Mouse (Mus musculus) stomach, embryonic 15.5 days (tissue): Measurements from ENCODE around the gene Gm7102. TPM values are rescaled to one million over a fixed set of nuclear protein-coding genes. Genes with fewer than 3 reads are reported as not detected.
"Not testable (repeated sequence)": the region's sequence is repeated elsewhere in the genome, so short reads cannot be mapped to it uniquely, and the experiment has no call there.

Experiments used
- ATAC-seq: fragments of 200-750 bp; cut with Nextera tagmentation; 2 replicates; pipeline ENCODE4 v1.8.0; 2017; ENCODE audit warnings: low read depth, moderate number of reproducible peaks, moderate TSS enrichment; ENCODE audit not compliant: insufficient read depth, low FRiP score
- H3K27ac ChIP-seq: fragments of 300-500 bp; sonication (generic); 2 replicates; pipeline ENCODE4 v1.5.1; 2015; ENCODE audit warnings: mild to moderate bottlenecking, inconsistent platforms
- H3K27me3 ChIP-seq: fragments of 300-500 bp; sonication (generic); replicated peaks from 2 replicates; pipeline ENCODE4 v1.6.1; 2015; ENCODE audit warnings: inconsistent platforms
- H3K36me3 ChIP-seq: fragments of 300-500 bp; sonication (generic); 2 replicates; pipeline ENCODE4 v1.6.1; 2015; ENCODE audit warnings: inconsistent platforms
- H3K4me1 ChIP-seq: fragments of 300-500 bp; sonication (generic); 2 replicates; pipeline ENCODE4 v1.6.1; 2015; ENCODE audit warnings: inconsistent platforms
- H3K4me2 ChIP-seq: fragments of 300-500 bp; sonication (generic); 2 replicates; pipeline ENCODE4 v1.6.1; 2015; ENCODE audit warnings: mild to moderate bottlenecking, inconsistent platforms
- H3K4me3 ChIP-seq: fragments of 300-500 bp; sonication (generic); replicated peaks from 2 replicates; pipeline ENCODE4 v1.5.1; 2015; ENCODE audit warnings: inconsistent platforms
- H3K9ac ChIP-seq: fragments of 300-500 bp; sonication (generic); 2 replicates; pipeline ENCODE4 v1.6.1; 2015; ENCODE audit warnings: inconsistent platforms
- H3K9me3 ChIP-seq: fragments of 300-500 bp; sonication (generic); 2 replicates; pipeline ENCODE4 v1.6.1; 2016; ENCODE audit warnings: inconsistent platforms
- WGBS: fragments of 180-500 bp; shearing (Covaris S2); methylation state at CpG from one replicate; pipeline ENCODE4 v1.1.7; 2015; 5-methylcytosine and 5-hydroxymethylcytosine counted together
- polyA plus RNA-seq: library from polyadenylated mRNA; unstranded; fragments of >200 nt; fragmentation: Nextera tagmentation; extraction: Ambion mirVana; gene quantifications from 2 replicates; pipeline ENCODE4 v1.2.1, GENCODE M21; 2015

Gene Gm7102
- 0.21 and 0.37 TPM in 2 replicates for polyA plus RNA-seq

DNA sequence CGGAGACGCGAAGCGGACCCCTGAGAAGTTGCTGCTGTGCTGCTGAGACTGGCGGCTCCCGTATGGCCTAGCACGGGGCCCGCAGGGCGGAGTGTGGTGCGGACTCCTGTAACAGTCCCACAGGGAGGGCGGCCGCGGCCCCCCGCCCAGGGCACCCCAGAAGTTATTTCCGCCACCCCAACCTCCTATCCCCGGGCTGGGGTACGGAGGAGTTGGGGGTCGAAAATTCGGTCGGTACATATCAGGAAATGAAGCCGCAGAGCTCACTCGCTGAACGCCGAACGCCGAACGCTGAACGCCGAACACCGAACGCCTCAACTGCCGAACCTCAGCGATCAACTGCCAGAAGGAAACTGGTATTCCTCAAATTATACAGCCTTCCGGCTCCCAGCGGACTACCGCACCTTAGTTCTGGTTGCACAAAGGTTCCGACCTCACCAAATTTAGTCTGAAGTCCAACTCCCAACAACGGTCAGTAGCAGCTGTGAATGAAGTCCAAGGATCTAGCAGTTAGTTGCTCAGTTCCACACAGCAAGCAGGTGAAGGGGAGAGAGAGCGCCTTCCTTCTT is at the start of gene Gm7102:
Gene Gm7102 (minus strand): TSS at position 554 of the 569 bp plus-strand sequence.
- Histone ChIP-seq H3K4me1 (no peaks in the 10 kb centered on the region), H3K9ac (no peak within 1 kb of the TSS), H3K4me3 (peak within 1 kb of the TSS; percentile 37), H3K27me3 (no peaks in the 10 kb centered on the region), H3K4me2 (peak within 1 kb of the TSS; percentile 54), H3K36me3 (no peaks in the 10 kb centered on the region), H3K27ac (no peak within 1 kb of the TSS), H3K9me3 (no peaks in the 10 kb centered on the region)
- ATAC-seq: no peak
- WGBS: 25% methylated on average over 39 of the region's 39 CpGs

DNA sequence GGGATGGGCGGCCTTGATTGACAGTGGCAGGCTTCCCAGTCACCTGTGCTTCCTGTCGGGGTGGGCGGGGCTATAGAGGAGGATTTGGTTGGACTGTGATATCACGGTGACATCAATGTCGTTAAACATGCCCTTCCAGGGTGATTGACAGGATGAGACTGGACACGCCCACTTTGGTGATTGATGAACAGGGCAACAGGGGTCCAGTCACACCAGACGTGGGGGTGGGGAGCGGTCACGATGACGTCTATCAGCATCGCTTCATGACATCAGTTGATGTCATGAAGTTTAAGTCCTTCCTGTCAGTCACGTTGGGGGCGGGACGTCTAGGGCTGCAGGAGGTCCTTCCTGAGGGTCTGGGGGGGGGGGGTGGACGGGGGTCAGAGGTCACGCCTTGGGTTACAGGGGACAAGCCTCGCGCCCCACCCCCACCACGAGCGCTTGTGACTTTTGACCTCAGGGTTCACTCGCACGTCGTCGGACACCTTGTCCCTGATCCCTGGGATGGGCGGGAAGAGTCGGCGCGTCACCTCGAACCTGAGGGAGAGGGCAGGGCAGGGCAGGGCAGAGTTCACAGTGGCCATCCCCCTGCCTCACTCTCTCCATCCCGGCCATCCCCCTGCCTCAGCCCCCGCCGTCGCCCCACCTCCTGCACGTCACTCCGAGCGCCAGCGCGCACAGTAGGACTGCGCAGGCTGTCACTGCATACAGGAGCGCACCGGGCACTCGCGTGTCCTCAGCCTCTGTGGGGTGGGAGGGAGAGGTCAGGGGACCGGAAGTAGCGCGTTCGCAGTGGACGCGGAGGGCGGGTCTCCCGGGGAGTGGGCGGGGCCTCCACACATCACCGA is 48.8 kb upstream of the Gm7102 start:
- Histone ChIP-seq H3K27ac (no peak overlapping the region), H3K9ac (no peak overlapping the region)
- WGBS: 33% methylated on average over 53 of the region's 53 CpGs

DNA sequence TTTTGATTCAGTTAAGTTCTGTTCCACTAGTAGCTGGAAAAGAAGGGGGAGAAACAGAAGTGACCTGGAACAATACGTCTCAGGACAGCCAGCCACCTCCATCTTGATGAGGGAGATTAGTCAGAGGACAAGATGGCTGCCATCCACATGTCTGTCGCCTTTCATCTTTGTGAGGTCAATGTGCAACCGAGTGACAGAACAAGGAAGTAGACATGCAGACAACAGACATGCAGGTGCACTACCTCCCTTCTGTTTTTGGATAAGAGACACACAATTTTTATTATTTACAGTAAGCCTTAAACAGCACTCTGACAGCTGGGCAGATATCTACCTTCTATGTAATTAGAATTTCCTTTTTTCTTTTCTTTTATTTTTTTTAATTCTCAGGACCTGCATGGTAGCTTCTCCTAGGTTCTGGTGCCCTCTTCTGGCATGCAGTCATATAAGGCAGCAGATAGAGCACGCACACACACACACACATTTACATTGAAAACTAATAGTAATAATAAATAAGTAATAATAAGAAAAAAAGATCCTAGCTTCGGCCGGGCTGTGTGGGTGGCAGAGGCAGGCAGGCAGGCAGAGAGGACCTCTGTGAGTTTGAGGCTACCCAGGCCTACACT is 47.7 kb upstream of the Gm7102 start:
- no peaks in the 10 kb centered on the region for H3K27me3 ChIP-seq
- no peak overlapping the region for H3K4me3 ChIP-seq
- H3K4me2 ChIP-seq: no peak overlapping the region
- H3K36me3 ChIP-seq: no peaks in the 10 kb centered on the region
- WGBS: 85% methylated on average over 6 of the region's 6 CpGs
- no peaks in the 10 kb centered on the region for H3K9me3 ChIP-seq
- H3K4me1 ChIP-seq: no peaks in the 10 kb centered on the region
- no peak overlapping the region for H3K27ac ChIP-seq
- H3K9ac ChIP-seq: no peak overlapping the region
- ATAC-seq: no peak

More for the DNA sequence above, 48.8 kb upstream of the Gm7102 start:
- H3K9me3 ChIP-seq: no peaks in the 10 kb centered on the region
- H3K4me3 ChIP-seq: peak overlapping the region; percentile 61
- H3K4me1 ChIP-seq: no peaks in the 10 kb centered on the region
- no peaks in the 10 kb centered on the region for H3K36me3 ChIP-seq
- H3K27me3 ChIP-seq: no peaks in the 10 kb centered on the region
- no peak; the same call in 1 of the 2 replicates for ATAC-seq
- peak overlapping the region; percentile 73 for H3K4me2 ChIP-seq

DNA sequence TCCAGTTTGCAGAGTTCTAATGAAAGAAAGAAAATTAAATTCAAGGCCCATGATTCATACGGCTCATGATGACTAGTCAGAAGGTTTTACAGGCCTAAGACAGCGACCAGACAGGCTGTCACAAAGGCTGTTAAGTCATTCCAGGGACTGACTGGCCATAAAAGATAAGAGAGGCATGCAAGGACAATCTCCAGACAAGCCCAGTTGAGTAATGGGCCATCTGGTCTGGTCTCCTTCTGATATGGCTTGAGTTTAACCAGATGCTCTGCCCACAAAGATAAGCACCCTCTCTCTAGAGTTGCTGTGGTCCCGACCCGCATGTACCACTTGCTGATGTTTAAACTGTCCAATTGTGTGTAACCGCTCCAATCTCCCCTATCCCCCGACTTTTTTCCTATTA is 31.4 kb upstream of the Gm7102 start:
- H3K36me3 ChIP-seq, H3K27me3 ChIP-seq, H3K4me1 ChIP-seq, H3K9me3 ChIP-seq, H3K4me3 ChIP-seq, H3K4me2 ChIP-seq, H3K27ac ChIP-seq, ATAC-seq, H3K9ac ChIP-seq: not testable (repeated sequence)
- WGBS: 70% methylated on average over 6 of the region's 6 CpGs

DNA sequence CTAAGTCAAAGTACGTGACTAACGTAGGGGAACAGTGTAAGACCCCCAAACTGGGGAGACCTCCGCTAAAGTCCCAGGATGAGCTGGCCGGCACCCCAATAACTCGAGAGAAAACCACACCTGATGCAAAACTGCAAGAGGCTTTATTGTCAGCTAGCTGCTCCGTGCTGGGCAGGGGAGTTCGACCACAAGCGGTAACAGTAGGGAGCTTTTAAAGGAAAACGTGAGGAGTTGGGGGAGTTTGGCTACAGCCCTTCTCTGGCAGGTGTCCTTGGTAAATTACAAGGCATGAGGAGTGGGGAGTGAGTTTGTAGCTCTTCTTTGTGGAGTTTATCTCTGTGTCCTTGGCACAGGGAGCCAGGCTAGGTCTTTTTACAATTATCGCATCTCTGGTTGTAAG is 23.7 kb upstream of the Gm7102 start:
- no peaks in the 10 kb centered on the region for H3K9me3 ChIP-seq
- no peak overlapping the region for H3K9ac ChIP-seq
- no peaks in the 10 kb centered on the region for H3K27me3 ChIP-seq
- H3K4me1 ChIP-seq: no peaks in the 10 kb centered on the region
- no peak overlapping the region for H3K4me3 ChIP-seq
- ATAC-seq: no peak
- H3K27ac ChIP-seq: no peak overlapping the region
- H3K4me2 ChIP-seq: no peak overlapping the region
- no peaks in the 10 kb centered on the region for H3K36me3 ChIP-seq
- 16% methylated on average over 10 of the region's 10 CpGs for WGBS

DNA sequence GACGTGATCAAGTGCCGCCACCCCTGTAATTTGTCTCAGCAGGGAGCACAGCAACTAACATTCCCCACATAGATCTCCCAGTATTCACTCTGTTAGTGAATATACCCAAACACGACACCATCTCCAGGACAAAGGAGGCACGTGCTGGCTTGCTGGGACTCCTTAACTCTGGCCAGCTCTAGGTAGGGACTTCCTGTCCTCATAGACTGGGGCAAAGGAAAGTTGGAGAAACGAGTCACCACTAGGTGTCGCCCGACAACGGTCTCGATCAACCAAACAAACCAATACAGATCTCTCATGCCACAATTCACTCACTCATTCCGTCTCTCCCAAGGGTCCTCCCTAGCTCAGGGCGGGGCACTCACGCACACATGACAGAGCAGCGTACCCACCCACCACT is 23.2 kb upstream of the Gm7102 start:
- Histone ChIP-seq H3K36me3 (no peaks in the 10 kb centered on the region), H3K4me3 (no peak overlapping the region), H3K4me1 (no peaks in the 10 kb centered on the region), H3K27me3 (no peaks in the 10 kb centered on the region), H3K27ac (no peak overlapping the region), H3K9me3 (no peaks in the 10 kb centered on the region), H3K4me2 (no peak overlapping the region), H3K9ac (no peak overlapping the region)
- 13% methylated on average over 13 of the region's 13 CpGs for WGBS
- ATAC-seq: no peak

DNA sequence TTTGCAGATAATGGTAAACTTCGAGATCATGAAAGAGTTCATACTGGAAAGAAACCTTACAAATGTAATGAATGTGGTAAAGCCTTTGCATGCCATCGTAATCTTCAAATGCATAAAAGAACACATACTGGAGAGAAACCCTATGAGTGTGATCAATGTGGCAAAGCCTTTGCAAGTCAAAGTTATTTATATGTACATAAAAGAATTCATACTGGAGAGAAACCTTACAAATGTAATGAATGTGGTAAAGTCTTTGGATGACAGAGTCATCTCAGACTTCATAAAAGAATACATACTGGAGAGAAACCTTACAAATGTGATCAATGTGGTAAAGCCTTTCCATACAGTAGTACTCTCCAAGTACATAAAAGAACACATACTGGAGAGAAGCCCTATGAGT is 7.5 kb upstream of the Gm7102 start, which contains the start of gene Gm6020:
Gene Gm6020 (plus strand): TSS at position 301 of the 400 bp plus-strand sequence.
- not testable (repeated sequence) for H3K27ac ChIP-seq, H3K4me1 ChIP-seq, H3K9me3 ChIP-seq, H3K4me2 ChIP-seq, H3K9ac ChIP-seq, H3K4me3 ChIP-seq, H3K27me3 ChIP-seq, H3K36me3 ChIP-seq, ATAC-seq
- WGBS: 82% methylated on average over 2 of the region's 2 CpGs

DNA sequence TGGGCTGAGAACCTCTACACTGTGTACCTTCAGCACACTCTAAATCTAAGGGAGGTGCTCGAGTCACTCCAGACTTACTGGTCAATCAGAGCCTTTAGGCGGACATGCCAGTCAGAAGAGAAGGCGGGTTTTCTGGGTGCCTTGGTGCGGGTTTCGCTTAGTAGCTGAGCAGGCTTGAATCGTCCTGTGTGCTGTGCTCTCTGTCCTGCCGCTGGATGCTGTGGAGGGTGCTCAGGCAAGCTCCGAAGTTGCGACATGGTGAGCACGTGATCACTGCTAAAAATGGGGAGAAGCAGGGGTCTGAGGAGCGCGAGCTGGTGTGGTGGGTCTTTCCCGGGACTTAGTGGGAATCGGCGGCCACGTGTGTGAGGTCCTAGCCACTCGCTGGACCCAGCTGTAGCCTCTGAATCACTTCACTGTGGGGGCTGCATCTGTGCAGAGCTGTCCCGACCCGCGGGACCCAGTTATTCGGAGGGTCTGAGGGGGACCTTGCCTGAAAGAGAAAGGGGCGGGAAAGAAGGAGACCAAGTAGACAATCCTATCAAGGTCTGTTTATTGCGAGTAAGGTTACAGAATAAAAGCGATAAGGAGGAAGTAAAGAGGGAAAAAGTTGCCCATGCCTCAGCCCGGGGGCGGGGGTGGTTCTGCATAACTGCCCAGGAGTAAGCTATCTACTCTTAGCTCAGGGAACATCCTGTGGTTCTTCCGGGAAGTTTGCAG is 24.2 kb downstream of the Gm7102 start:
- ATAC-seq: peak; percentile 87
- H3K4me3 ChIP-seq: peak overlapping the region; percentile 47
- no peaks in the 10 kb centered on the region for H3K9me3 ChIP-seq
- 0 out of 2 replicates have a peak, but pooled peaks cover 3% of the 10 kb centered on the region for H3K4me1 ChIP-seq
- H3K27me3 ChIP-seq: no peaks in the 10 kb centered on the region
- no peaks in the 10 kb centered on the region for H3K36me3 ChIP-seq
- H3K27ac ChIP-seq: peak overlapping the region; percentile 31; the same call in 1 of the 2 replicates
- peak overlapping the region; percentile 74 for H3K4me2 ChIP-seq
- peak overlapping the region; percentile 29 for H3K9ac ChIP-seq
- 5% methylated on average over 27 of the region's 27 CpGs for WGBS

DNA sequence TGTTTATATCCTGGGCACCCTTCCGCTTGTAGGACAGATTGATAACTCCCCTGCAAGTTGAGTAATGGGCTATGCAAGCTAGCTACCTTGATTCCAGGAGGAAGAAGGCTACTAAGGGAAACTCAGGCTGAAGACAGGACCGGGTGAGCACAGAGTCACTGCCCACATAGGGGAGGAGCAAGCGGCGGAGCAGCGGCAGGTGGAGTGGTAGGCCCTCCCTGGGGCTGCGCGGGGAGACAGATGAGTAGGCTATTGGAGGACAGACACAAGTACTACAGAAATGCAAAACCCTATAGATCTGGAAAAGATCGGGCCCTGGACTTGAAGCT is 24.8 kb downstream of the Gm7102 start:
- H3K27ac ChIP-seq: peak overlapping the region; percentile 31; the same call in 1 of the 2 replicates
- H3K4me3 ChIP-seq: peak overlapping the region; percentile 47
- peak overlapping the region; percentile 74 for H3K4me2 ChIP-seq
- H3K4me1 ChIP-seq: 0 out of 2 replicates have a peak, but pooled peaks cover 3% of the 10 kb centered on the region
- H3K9me3 ChIP-seq: no peaks in the 10 kb centered on the region
- 0 out of 2 replicates have a peak overlapping the region, but pooled peaks have one; percentile 6 for H3K9ac ChIP-seq
- peak; percentile 89 for ATAC-seq
- no peaks in the 10 kb centered on the region for H3K27me3 ChIP-seq
- H3K36me3 ChIP-seq: no peaks in the 10 kb centered on the region
- 5% methylated on average over 8 of the region's 8 CpGs for WGBS

DNA sequence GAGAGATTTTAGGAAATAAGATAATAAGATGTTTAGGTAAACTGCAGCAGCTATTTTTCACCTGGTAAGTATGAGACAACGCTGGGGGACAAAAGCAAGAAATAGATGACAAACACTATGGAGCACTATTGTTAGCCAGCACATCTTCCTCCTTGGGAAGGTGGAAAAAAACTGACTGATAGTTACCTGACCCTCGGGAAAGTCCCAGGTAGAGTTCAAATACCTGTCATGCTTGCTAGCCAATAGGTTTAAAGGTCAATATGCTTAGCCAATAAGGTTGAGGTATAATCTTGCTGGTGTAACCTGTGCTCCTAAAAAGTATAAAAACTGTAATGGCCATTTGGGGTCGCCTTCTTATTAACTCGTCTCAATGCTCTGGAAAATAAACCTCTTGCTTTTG is 34.8 kb downstream of the Gm7102 start:
- Histone ChIP-seq H3K27ac (no peak overlapping the region), H3K36me3 (no peaks in the 10 kb centered on the region), H3K9me3 (no peaks in the 10 kb centered on the region), H3K4me3 (peak overlapping the region; percentile 62), H3K4me1 (peaks cover 4% of the 10 kb centered on the region; the same call in 1 of the 2 replicates), H3K9ac (no peak overlapping the region), H3K27me3 (no peaks in the 10 kb centered on the region), H3K4me2 (peak overlapping the region; percentile 71)
- ATAC-seq: no peak
- WGBS: 20% methylated on average over 4 of the region's 4 CpGs

DNA sequence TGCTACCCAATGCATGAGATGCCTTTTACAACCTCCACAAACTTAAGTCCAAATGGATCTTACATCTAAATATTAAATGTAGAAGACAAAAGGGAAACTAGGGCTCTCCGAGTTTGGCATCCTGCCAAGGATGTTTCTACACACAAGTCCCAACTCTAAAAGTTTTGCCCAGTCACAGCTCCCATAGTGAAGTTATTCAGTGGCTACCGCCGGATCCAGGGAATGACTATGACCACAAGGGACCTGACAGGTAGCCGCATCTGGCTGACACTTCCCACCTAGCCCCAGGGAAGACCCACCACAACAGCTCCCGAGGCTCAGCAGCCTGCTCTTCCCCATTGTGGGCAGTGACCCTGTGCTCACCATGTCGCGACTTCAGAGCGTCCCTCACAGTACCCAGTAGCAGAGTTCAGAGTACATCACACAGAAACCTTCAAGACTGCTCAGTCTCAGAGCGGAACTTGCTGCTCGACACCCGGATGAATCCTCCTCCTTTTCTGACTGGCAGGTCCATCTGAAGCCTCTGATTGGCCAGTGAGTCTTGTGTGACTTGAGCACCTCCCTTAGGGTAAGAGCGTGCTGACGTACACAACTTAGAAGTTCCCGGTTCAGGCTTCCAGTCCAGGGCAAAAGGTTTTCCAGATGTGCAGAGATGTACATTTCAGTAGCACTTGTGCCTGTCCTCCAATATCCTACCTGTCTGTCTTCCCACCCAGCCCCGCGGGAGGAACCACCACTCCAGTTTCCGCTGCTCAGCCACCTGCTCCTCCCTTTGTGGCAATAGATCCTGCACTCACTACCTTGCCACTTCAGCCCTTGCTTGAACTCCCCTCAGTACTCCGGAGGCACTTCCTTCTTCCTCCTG is 35.5 kb downstream of the Gm7102 start, which contains the start of gene Zfp950:
Gene Zfp950 (minus strand): TSS at position 499 of the 865 bp plus-strand sequence.
- Histone ChIP-seq H3K4me3 (peak within 1 kb of the TSS; percentile 62), H3K36me3 (no peaks in the 10 kb centered on the region), H3K27ac (peak within 1 kb of the TSS; percentile 58), H3K9ac (peak within 1 kb of the TSS; percentile 57), H3K4me1 (peaks cover 4% of the 10 kb centered on the region; the same call in 1 of the 2 replicates), H3K9me3 (no peaks in the 10 kb centered on the region), H3K27me3 (no peaks in the 10 kb centered on the region), H3K4me2 (peak within 1 kb of the TSS; percentile 71)
- under 1% methylated on average over 18 of the region's 18 CpGs for WGBS
- ATAC-seq: peak; percentile 100
